Comparison of ENCODE assay signal across 26 mouse cellular contexts in the genomic region with DNA sequence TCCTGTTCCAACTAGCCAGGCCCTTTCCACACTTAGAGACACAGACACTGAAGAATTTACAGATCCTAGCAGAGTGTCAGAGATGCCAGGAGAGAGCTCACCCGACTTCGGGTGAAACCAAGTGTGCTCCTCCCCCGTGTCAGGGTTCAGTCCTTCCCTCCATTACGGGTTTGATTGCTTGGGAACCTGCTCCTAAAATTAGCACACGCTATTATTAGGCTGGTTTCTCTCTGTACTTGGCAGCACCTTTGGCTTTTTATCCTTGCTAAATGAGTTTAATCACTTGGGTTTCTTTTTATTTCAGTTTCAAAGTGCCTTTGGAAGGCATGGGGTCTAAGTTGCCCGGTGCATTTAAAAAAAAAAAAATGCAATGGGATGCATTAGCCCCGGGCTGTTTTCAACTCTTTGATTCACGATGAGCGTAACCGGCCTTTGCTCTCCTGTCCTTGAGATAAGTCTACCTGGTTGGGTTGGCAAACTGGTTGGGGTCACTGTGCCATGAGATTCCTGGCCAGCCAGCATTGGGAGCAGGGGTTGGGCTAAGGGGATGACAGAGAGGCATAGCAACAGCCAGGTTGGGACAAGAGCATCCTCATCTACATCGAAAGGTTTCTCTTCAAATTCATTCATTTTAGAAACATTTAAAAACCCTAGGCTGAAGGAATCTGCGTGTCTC.
DNase-seq lines count a peak whose midpoint lies in the region; ATAC-seq lines count a peak whose summit lies in the region.
"Had no signal": no experiment of that assay in that cellular context is flagged by ENCODE, and none has a peak within 500 bp of the region (broad histone marks: within the 10 kb centered on the region; RNA-seq: fewer than 3 reads in every experiment).

No protein-coding gene starts in this region.

- intact Hi-C loops in heart, postnatal 36 days (cut with DNase I) = no loop called here

- H3K4me1 ChIP-seq in heart, embryonic 12.5 days (replicated peaks) = peaks cover 17% of the 10 kb centered on the region
- peaks cover 14% of the 10 kb centered on the region; the same call in 1 of the 2 replicates for H3K4me1 ChIP-seq in heart, embryonic 15.5 days (replicated peaks)
- H3K4me1 ChIP-seq: hindbrain, embryonic 13.5 days; liver, embryonic 15.5 days; midbrain, embryonic 15.5 days; neural tube, embryonic 15.5 days; stomach, embryonic 15.5 days had no signal

- no peaks in the 10 kb centered on the region for H3K27me3 ChIP-seq in heart, embryonic 12.5 days (replicated peaks)
- H3K27me3 ChIP-seq in heart, embryonic 15.5 days = no peaks in the 10 kb centered on the region
- H3K27me3 ChIP-seq: hindbrain, embryonic 13.5 days; limb, embryonic 12.5 days; liver, embryonic 15.5 days; midbrain, embryonic 15.5 days; neural tube, embryonic 15.5 days; stomach, embryonic 15.5 days had no signal

- no peaks in the 10 kb centered on the region for H3K9me3 ChIP-seq in heart, embryonic 12.5 days (replicated peaks)
- no peaks in the 10 kb centered on the region for H3K9me3 ChIP-seq in heart, embryonic 15.5 days (replicated peaks)
- H3K9me3 ChIP-seq: hindbrain, embryonic 13.5 days; limb, embryonic 12.5 days; liver, embryonic 15.5 days; midbrain, embryonic 10.5 days; midbrain, embryonic 15.5 days; neural tube, embryonic 15.5 days; stomach, embryonic 15.5 days had no signal

- H3K36me3 ChIP-seq in heart, embryonic 12.5 days = no peaks in the 10 kb centered on the region
- no peaks in the 10 kb centered on the region for H3K36me3 ChIP-seq in heart, embryonic 15.5 days
- H3K36me3 ChIP-seq: hindbrain, embryonic 13.5 days; limb, embryonic 12.5 days; liver, embryonic 15.5 days; midbrain, embryonic 10.5 days; midbrain, embryonic 15.5 days; neural tube, embryonic 15.5 days; stomach, embryonic 15.5 days had no signal

- H3K4me3 ChIP-seq in heart, embryonic 12.5 days = no peak overlapping the region
- H3K4me3 ChIP-seq in heart, embryonic 15.5 days = no peak overlapping the region
- H3K4me3 ChIP-seq: hindbrain, embryonic 13.5 days; limb, embryonic 12.5 days; liver, embryonic 15.5 days; midbrain, embryonic 10.5 days; midbrain, embryonic 15.5 days; neural tube, embryonic 15.5 days; stomach, embryonic 15.5 days had no signal

- no peak for ATAC-seq in heart, embryonic 12.5 days (ENCODE audit: insufficient number of reproducible peaks, low FRiP score)
- no peak for ATAC-seq in heart, embryonic 15.5 days (replicated peaks; ENCODE audit: insufficient number of reproducible peaks, insufficient read depth, low FRiP score, low read depth)
- ATAC-seq: forebrain, embryonic 14.5 days; intestine, postnatal 0 days; midbrain, embryonic 15.5 days had no signal

- 65% methylated on average over 12 of the region's 12 CpGs for WGBS in heart, embryonic 12.5 days
- 55% methylated on average over 12 of the region's 12 CpGs for WGBS in heart, embryonic 15.5 days

- H3K9ac ChIP-seq in heart, embryonic 12.5 days = no peak overlapping the region
- no peak overlapping the region for H3K9ac ChIP-seq in heart, embryonic 15.5 days
- H3K9ac ChIP-seq: hindbrain, embryonic 13.5 days; limb, embryonic 12.5 days; liver, embryonic 15.5 days; lung, embryonic 14.5 days; midbrain, embryonic 15.5 days; neural tube, embryonic 15.5 days; stomach, embryonic 15.5 days had no signal

- DNase-seq in heart, adult 18-20 months = peak; percentile 46 to 63
- DNase-seq in heart, adult 9 months (ENCODE audit: low spot score in 2 of 2) = peak; percentile 19 to 45
- peak; percentile 21 to 29 for DNase-seq in heart, postnatal 36 days
- DNase-seq in thymus, postnatal 10 days (ENCODE audit: low spot score in 2 of 2) = no peak
- DNase-seq in embryo, embryonic 10 days (ENCODE audit: low spot score) = no peak
- DNase-seq: adrenal gland, postnatal 25 days; B cell, adult 2 months; cerebellum, adult 2 months; cerebellum, postnatal 14 days; kidney, postnatal 14 days; lung, embryonic 14.5 days; lung, postnatal 14 days; retina, postnatal 1 day; right cerebral cortex, postnatal 14 days; thymus, postnatal 25 days had no signal

- no peak overlapping the region for H3K27ac ChIP-seq in heart, embryonic 12.5 days (ENCODE audit: poor library complexity, severe bottlenecking)
- H3K27ac ChIP-seq in heart, embryonic 15.5 days = no peak overlapping the region; the same call in 1 of the 2 replicates
- H3K27ac ChIP-seq: hindbrain, embryonic 13.5 days; limb, embryonic 12.5 days; liver, embryonic 15.5 days; midbrain, embryonic 10.5 days; midbrain, embryonic 15.5 days; neural tube, embryonic 15.5 days; stomach, embryonic 15.5 days had no signal

- H3K4me2 ChIP-seq in heart, embryonic 12.5 days = no peak overlapping the region
- peak overlapping the region; percentile 29 for H3K4me2 ChIP-seq in heart, embryonic 15.5 days
- H3K4me2 ChIP-seq: hindbrain, embryonic 13.5 days; limb, embryonic 12.5 days; liver, embryonic 15.5 days; lung, embryonic 14.5 days; midbrain, embryonic 15.5 days; neural tube, embryonic 15.5 days; stomach, embryonic 15.5 days had no signal

Comparison
In these comparisons a context has a peak if more than half of its experiments do, and no peak if none do; other contexts are left out.
1. DNase-seq: peak in heart, adult 18-20 months (2 of 2), heart, adult 9 months (2 of 2) and heart, postnatal 36 days (2 of 2); none in thymus, postnatal 10 days (0 of 2) and embryo, embryonic 10 days (single experiment).